Mouse (Mus musculus): Measurements from ENCODE around the gene Clca3a1.

The Clca3a1 gene

DNA sequence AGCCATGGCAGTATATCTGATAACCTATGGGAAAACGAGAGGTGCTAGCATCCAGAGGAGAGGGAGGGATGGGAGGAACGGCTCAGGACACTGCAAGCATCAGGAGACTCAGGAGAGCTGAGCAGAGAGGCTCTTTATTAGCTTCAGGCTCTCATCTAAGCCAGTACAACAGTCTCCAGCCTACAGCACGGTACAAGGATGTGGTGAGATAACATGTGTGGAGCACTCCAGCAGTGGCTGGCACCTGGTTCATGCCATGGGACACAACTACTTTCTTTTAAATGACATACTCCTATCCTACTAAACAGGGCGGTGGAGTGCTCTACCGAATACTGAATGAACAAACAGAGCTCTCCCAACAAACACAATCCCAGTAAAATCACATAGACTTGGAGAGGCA lies 79.2 kb downstream of the Clca3a1 start:
- DNase-seq (ENCODE audit: low read depth, low spot score) = no peak

- DNase-seq (ENCODE audit: low read depth, low spot score) = no peak
Measured at GRCm38 (mm10) chr3:144679701-144680159, 81.0 kb downstream of the Clca3a1 start.
